ENCODE assay signal across 8 mouse cellular contexts in genomic region chr6:87101955-87102353, GRCm38 (mm10). TPM values are rescaled to one million over a fixed set of nuclear protein-coding genes. Genes with fewer than 3 reads are reported as not detected.
DNase-seq lines count a peak whose midpoint lies in the region; ATAC-seq and TF ChIP-seq lines count a peak whose summit lies in the region.

No protein-coding gene starts in this region.

- H3K27ac ChIP-seq in embryonic facial prominence, embryonic 13.5 days, result peak overlapping the region; percentile 51; the same call in 1 of the 2 replicates
- peak overlapping the region; percentile 39 for H3K27ac ChIP-seq in heart, postnatal 0 days (ENCODE audit: low read depth)

- H3K36me3 ChIP-seq in embryonic facial prominence, embryonic 13.5 days, result no peaks in the 10 kb centered on the region
- H3K36me3 ChIP-seq in heart, postnatal 0 days (replicated peaks; ENCODE audit: control insufficient read depth, insufficient read depth, low read length), result no peaks in the 10 kb centered on the region

- no peak overlapping the region for H3K4me2 ChIP-seq in embryonic facial prominence, embryonic 13.5 days
- H3K4me2 ChIP-seq in heart, postnatal 0 days (ENCODE audit: low read depth, low read length), result no peak overlapping the region

- peak overlapping the region; percentile 44; the same call in 1 of the 2 replicates for H3K9ac ChIP-seq in embryonic facial prominence, embryonic 13.5 days
- H3K9ac ChIP-seq in heart, postnatal 0 days (replicated peaks; ENCODE audit: low read depth, low read length), result no peak overlapping the region

- H3K9me3 ChIP-seq in embryonic facial prominence, embryonic 13.5 days, result no peaks in the 10 kb centered on the region
- H3K9me3 ChIP-seq in heart, postnatal 0 days (replicated peaks; ENCODE audit: control insufficient read depth, low read length), result no peaks in the 10 kb centered on the region

- no peaks in the 10 kb centered on the region for H3K27me3 ChIP-seq in embryonic facial prominence, embryonic 13.5 days
- H3K27me3 ChIP-seq in heart, postnatal 0 days (ENCODE audit: control insufficient read depth, insufficient read depth, low read length), result no peaks in the 10 kb centered on the region

- TF ChIP-seq EP300 in heart, postnatal 0 days (IDR thresholded peaks at IDR 0.05; ENCODE audit: low read depth), result no peak

- H3K4me3 ChIP-seq in embryonic facial prominence, embryonic 13.5 days, result no peak overlapping the region
- H3K4me3 ChIP-seq in heart, postnatal 0 days (ENCODE audit: low read depth, low read length), result no peak overlapping the region

- DNase-seq in kidney, postnatal 14 days, result peak; percentile 10
- DNase-seq in kidney, postnatal 25 days, result no peak
- DNase-seq in heart, postnatal 0 days (ENCODE audit: low spot score), result no peak
- DNase-seq in lung, postnatal 10 days, result peak; percentile 31
- DNase-seq in Muller cell, postnatal 12 days (ENCODE audit: inconsistent ontology term), result no peak
- no peak for DNase-seq in kidney, adult 9 months
- DNase-seq in MN1 (ENCODE audit: low spot score), result no peak

- ATAC-seq in embryonic facial prominence, embryonic 13.5 days (ENCODE audit: insufficient number of reproducible peaks, insufficient read depth, low FRiP score, low TSS enrichment, low read depth), result peak; percentile 16; the same call in 1 of the 2 replicates
- peak; percentile 15; the same call in 1 of the 2 replicates for ATAC-seq in heart, postnatal 0 days (ENCODE audit: insufficient read depth, low read depth)

- TF ChIP-seq CTCF in heart, postnatal 0 days (IDR thresholded peaks at IDR 0.05; ENCODE audit: low read depth), result no peak

- 36% methylated on average over 4 of the region's 4 CpGs for WGBS in embryonic facial prominence, embryonic 13.5 days
- WGBS in heart, postnatal 0 days, result 21% methylated on average over 4 of the region's 4 CpGs

- peaks cover 49% of the 10 kb centered on the region for H3K4me1 ChIP-seq in embryonic facial prominence, embryonic 13.5 days
- 0 out of 2 replicates have a peak, but pooled peaks cover 3% of the 10 kb centered on the region for H3K4me1 ChIP-seq in heart, postnatal 0 days (ENCODE audit: control insufficient read depth, insufficient read depth)

RNA-seq across cellular contexts. Expression of gene D6Ertd527e, which starts 2.6 kb away (rescaled TPM):
- 0.15 and 0.28 TPM in 2 replicates for polyA plus RNA-seq in embryonic facial prominence, embryonic 13.5 days (2015; fragmentation: Nextera tagmentation; extraction: Ambion mirVana)
- total RNA-seq in heart, postnatal 0 days (2014; rRNA removed; ENCODE audit: low replicate concordance), result not detected in 2 replicates
- 0.08 TPM in 1 of 2 replicates, not detected in the other for polyA plus RNA-seq in heart, postnatal 0 days (2015; fragmentation: Nextera tagmentation; extraction: Ambion mirVana)

RNA-seq across cellular contexts. Expression of gene Gfpt1, which starts 59.3 kb away (rescaled TPM):
- polyA plus RNA-seq in embryonic facial prominence, embryonic 13.5 days (2015; fragmentation: Nextera tagmentation; extraction: Ambion mirVana), result 22.0 and 22.2 TPM in 2 replicates
- 10.0 and 23.3 TPM in 2 replicates for total RNA-seq in heart, postnatal 0 days (2014; rRNA removed; ENCODE audit: low replicate concordance)
- polyA plus RNA-seq in heart, postnatal 0 days (2015; fragmentation: Nextera tagmentation; extraction: Ambion mirVana), result 5.4 and 6.7 TPM in 2 replicates

Comparison
In these comparisons a context has a peak if more than half of its experiments do, and no peak if none do; other contexts are left out.
1. DNase-seq: peak in kidney, postnatal 14 days (single experiment) and lung, postnatal 10 days (single experiment); none in kidney, postnatal 25 days (0 of 2), heart, postnatal 0 days (single experiment), Muller cell, postnatal 12 days (single experiment), kidney, adult 9 months (single experiment) and MN1 (single experiment).